Mouse (Mus musculus): ENCODE results near the gene Asic1.
"Not testable (repeated sequence)": the region's sequence is repeated elsewhere in the genome, so short reads cannot be mapped to it uniquely, and the experiment has no call there.

Gene Asic1

DNA sequence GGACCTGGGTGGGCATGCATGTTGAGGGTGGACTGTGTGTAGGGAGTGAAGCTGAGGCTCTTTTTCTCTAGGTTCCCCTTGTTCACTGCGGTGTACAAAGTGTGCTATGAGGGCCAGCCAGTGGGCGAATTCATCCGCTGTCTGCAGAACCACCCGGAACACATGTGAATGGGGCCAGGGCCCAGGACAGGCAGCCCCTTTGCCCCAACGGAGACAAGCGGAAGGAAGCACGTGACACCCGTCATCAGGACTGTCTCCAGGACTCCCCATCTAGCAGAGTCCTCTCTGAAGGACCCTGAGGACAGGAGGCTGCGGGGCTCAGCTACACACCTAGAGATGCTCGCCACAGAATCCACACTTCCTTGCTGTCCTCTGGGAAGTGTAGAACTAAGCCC is 52.9 kb downstream of the Asic1 start:
- no peak for DNase-seq

DNA sequence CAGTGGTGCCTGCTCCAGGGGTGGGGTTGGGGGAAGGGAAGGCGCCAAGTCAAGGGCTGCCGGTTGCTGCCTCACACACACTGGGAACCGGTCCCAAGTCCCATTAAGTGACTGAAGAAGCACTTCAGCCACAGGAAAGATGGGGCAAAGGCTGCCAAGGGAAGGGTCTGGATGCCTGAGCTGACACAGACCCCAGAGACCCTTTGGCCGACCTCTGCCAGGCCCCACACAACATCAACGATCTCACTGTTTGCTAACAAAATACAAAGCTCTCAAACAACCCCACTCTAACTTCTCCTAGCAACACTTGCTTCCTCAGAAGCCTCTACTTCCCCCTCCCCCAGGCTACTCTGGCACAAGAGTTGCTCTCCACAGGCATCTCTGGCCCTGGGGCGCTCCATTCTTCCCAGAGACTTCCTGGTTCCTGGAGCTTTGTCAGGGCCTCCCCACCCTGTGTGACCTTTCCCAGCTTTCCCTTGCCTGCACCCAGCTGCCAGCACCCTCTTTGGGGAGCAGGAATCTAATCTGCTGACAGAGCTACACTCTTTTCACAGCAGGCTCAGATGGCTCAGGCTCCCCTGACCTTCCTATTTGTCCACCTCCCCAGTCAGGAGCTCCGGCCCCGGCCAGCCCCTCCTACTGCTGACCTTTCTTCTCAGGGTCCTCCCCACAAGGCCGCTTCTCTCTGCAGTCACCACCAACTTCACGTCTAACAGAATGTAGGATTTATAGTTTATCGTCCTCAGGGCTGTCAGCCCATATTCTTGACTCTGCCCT is 53.5 kb downstream of the Asic1 start:
- DNase-seq = peak; percentile 74

DNA sequence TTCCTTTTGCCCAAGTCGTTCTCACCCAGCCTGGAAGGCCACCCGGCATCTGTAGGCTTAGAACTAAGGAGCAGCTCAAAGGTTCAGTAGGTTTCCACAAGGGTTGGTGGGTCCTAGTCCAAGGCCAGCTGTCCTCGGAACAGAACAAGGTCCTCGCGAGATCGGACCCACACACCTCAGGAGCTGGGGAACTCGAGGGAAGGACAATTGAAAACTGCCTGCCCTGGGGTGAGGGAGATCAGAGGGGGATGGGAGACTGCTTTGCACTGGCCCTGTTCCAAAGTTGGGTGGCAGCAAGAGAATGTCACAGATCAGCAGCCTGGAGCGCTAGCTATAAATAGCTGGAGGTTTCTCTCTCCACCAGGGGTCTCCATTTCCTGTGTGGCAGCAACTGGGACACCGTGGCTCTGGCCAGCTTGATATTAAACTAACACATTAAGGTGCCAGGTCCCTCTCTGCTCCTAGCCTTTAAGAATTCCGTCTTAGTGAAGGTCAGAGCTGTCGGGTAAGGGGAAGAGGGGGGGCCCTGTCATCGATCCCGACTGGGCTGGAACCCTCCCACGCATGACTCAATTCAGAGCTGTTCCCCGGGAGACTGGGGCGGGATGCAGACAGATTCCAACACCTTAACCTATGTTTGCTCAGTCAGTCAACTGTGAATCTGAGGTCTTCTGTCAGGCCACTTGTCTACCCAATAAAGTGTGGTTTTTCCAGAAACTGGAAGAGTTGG is 54.3 kb downstream of the Asic1 start:
- peak; percentile 89 for DNase-seq

DNA sequence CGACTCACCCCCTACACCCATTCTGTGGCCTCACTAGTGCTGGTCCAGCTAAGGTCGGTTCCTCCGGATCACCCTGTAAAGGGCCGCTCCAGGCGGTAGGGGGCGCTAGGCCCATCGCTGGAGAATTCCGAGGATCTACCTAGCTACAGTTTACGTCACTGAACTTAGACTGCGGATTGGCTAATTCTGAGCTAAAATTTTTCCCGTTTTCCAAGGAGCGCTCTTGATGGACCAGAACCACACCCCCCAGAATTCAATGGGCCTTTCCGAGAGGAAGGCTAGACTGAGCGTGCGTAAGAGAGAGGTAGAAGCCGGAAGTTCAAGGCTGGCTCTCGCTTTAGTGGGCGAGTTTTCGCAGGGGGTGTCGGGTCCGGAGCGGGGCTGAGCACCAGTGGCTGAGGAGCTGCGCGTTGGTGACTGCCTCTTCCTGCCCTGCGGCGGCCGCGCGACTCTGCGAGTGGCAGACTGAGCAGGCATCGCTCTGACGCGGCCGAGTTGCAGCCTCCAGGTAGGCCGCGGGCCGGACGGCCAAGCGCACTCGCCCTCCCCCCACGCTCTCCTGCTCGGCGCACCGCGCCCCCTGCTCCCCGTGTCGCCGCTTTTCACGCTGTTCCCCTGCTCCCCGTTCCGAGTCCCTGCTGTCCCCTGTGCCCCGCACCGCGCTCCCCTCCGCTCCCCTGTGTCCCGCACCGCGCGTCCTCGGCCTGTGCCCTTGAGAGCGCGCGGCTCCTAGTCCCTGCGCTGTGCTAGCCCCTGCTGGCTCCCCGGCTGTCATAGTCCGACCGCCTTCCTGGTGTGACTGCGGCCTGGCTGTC is 55.4 kb downstream of the Asic1 start, which contains the start of gene Cox14:
Gene Cox14, plus strand, starts transcription at position 278 of the 815 bp plus-strand sequence.
- DNase-seq = peak; percentile 97

DNA sequence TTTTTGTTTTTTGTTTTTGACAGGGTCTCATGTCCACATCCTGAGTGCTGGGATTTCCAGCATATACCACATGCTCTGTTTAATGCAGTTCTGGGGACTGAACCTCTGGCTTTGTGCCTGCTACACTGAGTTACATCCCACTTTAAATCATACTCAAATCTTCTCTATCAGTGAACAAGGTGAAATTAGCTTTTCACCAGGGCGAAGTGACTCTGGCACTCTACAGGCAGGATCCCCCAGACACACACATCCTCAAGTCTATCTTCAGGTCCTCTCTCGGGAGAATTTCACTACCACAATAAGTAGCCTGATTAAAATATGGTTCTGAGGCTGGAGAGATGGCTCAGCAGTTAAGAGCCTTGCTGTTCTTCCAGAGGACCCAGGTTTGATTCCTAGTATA is 56.4 kb downstream of the Asic1 start:
- no peak for DNase-seq

DNA sequence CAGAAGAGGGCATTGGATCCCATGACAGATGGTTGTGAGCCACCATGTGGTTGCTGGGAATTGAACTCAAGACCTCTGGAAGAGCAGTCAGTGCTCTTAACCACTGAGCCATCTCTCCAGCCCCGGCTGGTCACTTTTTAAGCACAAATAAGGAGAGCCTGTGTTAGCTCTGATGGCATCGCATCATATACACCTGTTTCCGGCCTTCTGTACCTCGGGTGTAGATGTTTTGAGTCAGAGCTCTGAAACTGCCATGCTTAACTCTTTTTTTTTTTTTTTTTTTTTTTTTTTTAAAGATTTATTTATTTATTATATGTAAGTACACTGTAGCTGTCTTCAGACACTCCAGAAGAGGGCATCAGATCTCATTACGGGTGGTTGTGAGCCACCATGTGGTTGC is 56.9 kb downstream of the Asic1 start:
- not testable (repeated sequence) for DNase-seq

DNA sequence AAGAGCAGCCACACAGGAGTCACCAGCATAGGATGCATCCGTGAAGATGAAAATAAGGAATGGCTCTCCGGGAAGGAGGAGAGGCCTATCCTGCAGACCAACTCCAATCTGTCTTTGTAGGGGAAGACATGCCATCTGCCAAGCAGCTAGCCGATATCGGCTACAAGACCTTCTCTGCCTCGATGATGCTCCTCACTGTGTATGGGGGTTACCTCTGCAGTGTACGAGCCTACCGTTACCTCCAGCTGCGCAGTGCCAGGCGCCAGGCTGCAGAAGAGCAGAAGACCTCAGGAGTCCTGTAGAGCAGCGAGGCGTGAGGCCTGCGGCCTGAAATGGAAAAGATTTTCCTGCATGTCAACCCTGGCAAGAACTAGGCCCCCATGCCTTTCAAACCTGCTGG is 57.4 kb downstream of the Asic1 start:
- no peak for DNase-seq

DNA sequence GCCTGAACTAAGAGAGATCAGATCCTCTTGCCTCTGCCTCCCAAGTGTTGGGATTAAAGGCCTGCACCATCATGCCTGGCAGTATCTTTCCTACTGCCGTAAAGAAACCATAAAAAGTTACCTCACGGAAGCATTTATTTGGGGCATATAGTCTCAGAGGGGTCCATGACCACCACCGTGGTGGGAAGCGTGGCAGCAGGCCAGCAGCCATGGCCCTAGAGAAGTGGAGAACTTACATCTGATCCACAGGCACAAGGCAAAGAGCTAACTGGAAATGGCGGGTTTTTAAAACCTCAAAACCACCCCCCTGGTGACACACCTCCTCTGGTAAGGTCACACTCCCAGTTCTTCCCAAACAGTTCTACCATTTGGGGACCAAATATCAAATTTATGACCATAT is 58.0 kb downstream of the Asic1 start:
- no peak for DNase-seq

DNA sequence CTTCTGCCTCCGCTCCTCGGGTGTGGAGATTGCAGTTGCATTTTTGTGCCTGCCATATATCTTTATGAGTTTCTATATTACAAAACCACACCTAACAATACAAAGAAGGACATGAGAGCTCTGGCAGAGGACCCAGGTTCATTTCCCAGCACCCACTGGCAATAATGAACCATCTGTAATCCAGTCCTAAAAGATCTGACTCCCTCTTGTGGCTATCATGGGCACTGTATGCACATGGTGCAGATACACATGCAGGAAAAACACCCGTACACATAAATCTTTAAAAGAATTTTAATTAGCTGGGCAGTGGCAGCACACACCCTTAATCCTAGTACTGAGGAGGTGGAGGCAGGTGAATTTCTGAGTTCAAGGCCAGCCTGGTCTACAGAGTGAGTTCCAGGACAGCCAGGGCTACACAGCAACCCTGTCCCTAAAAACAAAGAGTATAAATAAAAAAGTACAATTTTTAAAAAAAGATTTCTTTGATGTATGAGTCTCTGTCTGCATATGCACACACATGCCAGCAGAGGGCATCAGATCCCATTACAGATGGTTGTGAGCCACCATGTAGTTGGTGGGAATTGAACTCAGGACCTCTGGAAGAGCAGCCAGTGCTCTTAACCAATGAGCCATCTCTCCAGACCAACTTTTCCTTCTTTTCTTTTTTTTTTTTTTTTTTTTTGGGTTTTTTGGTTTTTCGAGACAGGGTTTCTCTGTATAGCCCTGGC is 59.1 kb downstream of the Asic1 start:
- DNase-seq = no peak

DNA sequence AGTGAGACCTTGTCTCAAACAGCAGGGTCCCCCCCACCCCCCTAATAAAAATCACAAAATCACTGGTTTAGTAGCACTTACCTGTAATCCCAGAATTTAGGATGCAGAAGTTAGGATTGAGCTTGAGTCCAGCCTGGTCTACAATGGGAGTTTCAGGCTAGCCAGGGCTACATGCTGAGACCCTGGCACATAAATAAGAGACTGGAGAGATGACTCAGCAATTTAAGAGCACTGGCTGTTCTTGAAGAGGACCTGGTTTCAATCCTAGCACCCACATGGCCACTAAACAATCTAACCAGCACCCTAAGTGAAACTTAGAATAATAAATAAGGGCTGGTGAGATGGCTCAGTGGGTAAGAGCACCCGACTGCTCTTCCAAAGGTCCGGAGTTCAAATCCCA is 61.0 kb downstream of the Asic1 start:
- no peak for DNase-seq

DNA sequence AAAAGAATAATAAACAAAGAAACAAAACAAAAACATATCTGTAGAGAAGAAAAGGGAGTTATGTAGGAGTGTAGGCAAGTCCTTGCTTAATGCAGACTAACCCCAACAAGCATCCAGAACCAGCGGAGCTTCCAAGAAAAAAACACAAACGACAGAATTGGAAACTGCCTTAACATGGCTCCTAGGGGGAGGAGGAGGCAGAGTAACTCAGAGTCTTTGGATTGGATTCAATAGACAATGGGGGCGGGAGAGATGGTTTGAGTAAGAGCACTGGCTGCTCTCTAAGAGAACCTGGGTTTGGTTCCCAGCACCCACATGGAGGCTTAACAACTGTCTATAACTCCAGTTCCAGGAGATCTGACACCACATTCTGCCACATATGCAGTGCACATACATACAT is 61.5 kb downstream of the Asic1 start:
- DNase-seq = no peak

DNA sequence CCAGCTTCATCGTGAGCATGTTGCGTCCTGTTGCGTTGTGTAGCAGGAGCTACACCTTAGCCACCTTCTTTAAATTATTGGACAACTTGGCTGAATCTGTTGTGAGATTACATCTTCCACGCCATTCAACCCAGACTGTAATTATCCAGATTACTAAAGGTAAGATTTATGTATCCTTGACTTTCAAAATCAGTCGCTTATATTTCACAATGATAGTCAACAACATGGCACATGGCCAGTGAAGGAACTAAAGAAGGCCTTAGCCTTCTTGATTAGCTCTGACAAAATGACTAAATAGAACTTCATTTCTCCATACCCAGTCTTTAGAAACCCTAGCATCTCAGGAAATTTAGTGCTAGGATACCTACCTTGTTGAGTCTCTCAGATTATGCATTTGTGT is 63.0 kb downstream of the Asic1 start:
- no peak for DNase-seq

DNA sequence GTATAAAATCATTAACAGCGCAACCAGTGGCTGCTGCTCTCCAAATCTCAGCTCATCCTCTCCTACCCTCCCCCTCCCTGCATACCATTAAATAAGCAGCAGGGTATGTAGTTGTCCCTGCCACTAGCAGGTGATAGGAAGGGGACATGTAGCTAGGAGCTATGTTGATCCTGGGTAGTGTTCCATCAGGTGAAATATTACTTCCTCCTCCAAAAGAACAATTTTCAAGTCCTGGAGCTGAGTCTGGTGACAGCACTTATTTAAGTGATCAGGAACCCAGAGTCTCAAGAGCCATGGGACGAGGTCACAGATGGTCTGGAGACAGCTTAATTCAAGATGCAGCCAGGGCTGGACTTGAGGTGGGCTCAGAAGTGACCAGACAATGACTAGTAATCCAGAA is 65.5 kb downstream of the Asic1 start:
- DNase-seq = peak; percentile 100

DNA sequence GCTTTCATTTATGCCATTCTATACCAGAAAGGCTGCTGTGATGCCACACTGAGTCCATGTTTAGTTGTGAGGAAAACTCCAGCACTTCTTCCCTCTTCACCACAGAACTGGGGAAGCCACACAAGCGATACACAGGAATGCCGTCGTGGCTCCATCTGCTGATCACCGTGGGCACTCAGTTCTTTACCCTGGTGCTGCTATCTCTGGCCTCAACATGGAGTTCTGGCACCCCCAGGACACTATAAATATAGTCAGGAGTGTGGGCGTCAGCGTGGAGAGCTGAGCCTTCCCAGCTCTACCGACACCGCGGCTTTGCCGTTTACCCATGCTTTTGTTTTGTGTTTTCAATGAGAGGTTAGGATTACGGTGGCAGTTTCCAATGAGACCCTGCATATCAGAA is 66.5 kb downstream of the Asic1 start:
- DNase-seq = no peak

DNA sequence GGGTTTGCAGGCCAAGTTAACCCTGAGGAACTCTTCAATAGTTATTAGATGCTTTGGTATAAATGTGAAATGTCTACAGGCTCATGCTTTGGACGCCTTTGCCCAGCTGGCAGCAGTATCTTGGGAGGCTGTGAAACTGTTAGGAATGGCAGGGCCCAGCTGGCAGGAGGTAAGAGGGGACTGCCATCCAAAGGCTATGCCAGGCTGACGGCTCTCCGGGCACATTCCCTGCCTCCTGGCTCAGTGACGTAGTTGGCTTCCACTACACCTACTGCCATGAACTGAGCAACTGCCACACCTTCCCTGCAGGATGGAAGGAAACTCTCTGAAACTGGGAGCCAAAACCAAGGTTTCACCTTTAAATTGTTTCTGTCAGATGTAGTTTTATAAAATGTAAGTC is 70.1 kb downstream of the Asic1 start:
- no peak for DNase-seq
